8 mouse cellular contexts compared by ENCODE assay signal in the genomic region with DNA sequence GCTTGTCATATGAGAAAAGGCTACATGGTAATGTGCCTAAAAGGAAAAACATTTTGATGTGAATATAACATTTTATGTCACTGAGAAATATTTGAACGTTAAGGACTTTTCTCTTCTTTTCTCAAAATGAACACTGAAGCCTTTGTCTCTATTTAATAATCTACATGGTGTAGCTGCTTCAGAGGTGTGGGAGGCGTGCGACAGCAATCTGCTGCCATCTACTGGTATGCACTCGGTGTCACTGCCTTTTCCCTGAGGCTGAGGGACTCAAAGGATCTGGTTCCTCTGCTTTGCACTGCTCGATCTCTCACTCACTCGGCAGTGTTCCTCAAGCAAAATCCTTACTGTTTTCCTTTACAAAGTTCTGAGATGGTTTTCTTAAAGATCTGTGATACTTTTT. TPM values are rescaled to one million over a fixed set of nuclear protein-coding genes. Genes with fewer than 3 reads are reported as not detected.
DNase-seq lines count a peak whose midpoint lies in the region; ATAC-seq and TF ChIP-seq lines count a peak whose summit lies in the region.

No protein-coding gene starts in this region.

- 0 out of 2 replicates have a peak, but pooled peaks cover 2% of the 10 kb centered on the region for H3K27me3 ChIP-seq in embryonic facial prominence, embryonic 15.5 days
- H3K27me3 ChIP-seq in kidney, embryonic 14.5 days (ENCODE audit: control insufficient read depth, insufficient read depth, low read length): no peaks in the 10 kb centered on the region
- no peaks in the 10 kb centered on the region for H3K27me3 ChIP-seq in limb, embryonic 14.5 days (ENCODE audit: control insufficient read depth, insufficient read depth, low read length)
- H3K27me3 ChIP-seq in stomach, embryonic 14.5 days (ENCODE audit: control insufficient read depth, insufficient read depth, low read length): no peaks in the 10 kb centered on the region

- DNase-seq in CD4-positive, CD25-positive, alpha-beta regulatory T cell, adult 2 months (ENCODE audit: low read depth, low spot score): peak; percentile 85
- DNase-seq in heart, adult 9 months (ENCODE audit: low spot score in 2 of 2): peak; percentile 23 to 63
- DNase-seq in limb, embryonic 14.5 days (ENCODE audit: low spot score): peak; percentile 81
- DNase-seq in neural tube, embryonic 10.5 days (ENCODE audit: extremely low spot score, low spot score): peak; percentile 80

- H3K9ac ChIP-seq in embryonic facial prominence, embryonic 15.5 days: no peak overlapping the region
- no peak overlapping the region for H3K9ac ChIP-seq in kidney, embryonic 14.5 days (ENCODE audit: low read depth, low read length)
- no peak overlapping the region for H3K9ac ChIP-seq in limb, embryonic 14.5 days (ENCODE audit: low read depth, low read length, severe bottlenecking)
- no peak overlapping the region for H3K9ac ChIP-seq in stomach, embryonic 14.5 days (replicated peaks; ENCODE audit: low read depth, low read length)

- no peak overlapping the region for H3K27ac ChIP-seq in bone marrow, adult 2 months (ENCODE audit: control insufficient read depth, insufficient read depth, low read depth, low read length, poor library complexity)
- H3K27ac ChIP-seq in embryonic facial prominence, embryonic 15.5 days (replicated peaks): no peak overlapping the region
- no peak overlapping the region for H3K27ac ChIP-seq in kidney, embryonic 14.5 days (ENCODE audit: low read depth, low read length)
- no peak overlapping the region for H3K27ac ChIP-seq in limb, embryonic 14.5 days (replicated peaks; ENCODE audit: low read depth, low read length)
- no peak overlapping the region for H3K27ac ChIP-seq in stomach, embryonic 14.5 days (ENCODE audit: low read length)

- WGBS in bone marrow, adult 2 months: 7% methylated on average over 6 of the region's 6 CpGs
- 3% methylated on average over 6 of the region's 6 CpGs for WGBS in embryonic facial prominence, embryonic 15.5 days
- under 1% methylated on average over 6 of the region's 6 CpGs for WGBS in kidney, embryonic 14.5 days
- WGBS in limb, embryonic 14.5 days: 4% methylated on average over 6 of the region's 6 CpGs
- WGBS in stomach, embryonic 14.5 days: 4% methylated on average over 6 of the region's 6 CpGs

- H3K9me3 ChIP-seq in embryonic facial prominence, embryonic 15.5 days (replicated peaks): no peaks in the 10 kb centered on the region
- no peaks in the 10 kb centered on the region for H3K9me3 ChIP-seq in kidney, embryonic 14.5 days (ENCODE audit: control insufficient read depth, low read length)
- H3K9me3 ChIP-seq in limb, embryonic 14.5 days (ENCODE audit: control insufficient read depth, low read length): no peaks in the 10 kb centered on the region
- H3K9me3 ChIP-seq in stomach, embryonic 14.5 days (ENCODE audit: control insufficient read depth, low read depth, low read length): no peaks in the 10 kb centered on the region

- no peaks in the 10 kb centered on the region for H3K36me3 ChIP-seq in embryonic facial prominence, embryonic 15.5 days
- H3K36me3 ChIP-seq in kidney, embryonic 14.5 days (ENCODE audit: control insufficient read depth, insufficient read depth, low read length): no peaks in the 10 kb centered on the region
- no peaks in the 10 kb centered on the region for H3K36me3 ChIP-seq in limb, embryonic 14.5 days (ENCODE audit: control insufficient read depth, insufficient read depth, low read length)
- no peaks in the 10 kb centered on the region for H3K36me3 ChIP-seq in stomach, embryonic 14.5 days (ENCODE audit: control insufficient read depth, insufficient read depth, low read length)

- no peak overlapping the region for H3K4me3 ChIP-seq in bone marrow, adult 2 months (replicated peaks; ENCODE audit: control insufficient read depth, low read depth, low read length)
- H3K4me3 ChIP-seq in embryonic facial prominence, embryonic 15.5 days (replicated peaks): no peak overlapping the region
- no peak overlapping the region for H3K4me3 ChIP-seq in kidney, embryonic 14.5 days (ENCODE audit: low read length)
- no peak overlapping the region for H3K4me3 ChIP-seq in limb, embryonic 14.5 days (replicated peaks; ENCODE audit: low read length)
- H3K4me3 ChIP-seq in stomach, embryonic 14.5 days (ENCODE audit: low read depth, low read length): no peak overlapping the region

- peak; percentile 92 for TF ChIP-seq CTCF in bone marrow, adult 2 months (IDR thresholded peaks at IDR 0.05; ENCODE audit: control insufficient read depth, insufficient read depth, low read length)

- peak; percentile 77; the same call in 1 of the 2 replicates for ATAC-seq in embryonic facial prominence, embryonic 15.5 days (ENCODE audit: insufficient number of reproducible peaks, low FRiP score, low TSS enrichment, low read depth)
- peak; percentile 94 for ATAC-seq in kidney, embryonic 14.5 days (ENCODE audit: low FRiP score, low TSS enrichment)
- peak; percentile 84 for ATAC-seq in limb, embryonic 14.5 days (ENCODE audit: low FRiP score, low read depth)
- peak; percentile 81; the same call in 1 of the 2 replicates for ATAC-seq in stomach, embryonic 14.5 days (ENCODE audit: insufficient number of reproducible peaks, insufficient read depth, low FRiP score, low read depth)

- H3K4me1 ChIP-seq in bone marrow, adult 2 months (ENCODE audit: control insufficient read depth, insufficient read depth, low read length): no peaks in the 10 kb centered on the region
- H3K4me1 ChIP-seq in embryonic facial prominence, embryonic 15.5 days: 0 out of 2 replicates have a peak, but pooled peaks cover 3% of the 10 kb centered on the region
- no peaks in the 10 kb centered on the region for H3K4me1 ChIP-seq in kidney, embryonic 14.5 days (ENCODE audit: control insufficient read depth, insufficient read depth, low read length)
- H3K4me1 ChIP-seq in limb, embryonic 14.5 days (ENCODE audit: control insufficient read depth, insufficient read depth, low read length): no peaks in the 10 kb centered on the region
- H3K4me1 ChIP-seq in stomach, embryonic 14.5 days (ENCODE audit: control insufficient read depth, insufficient read depth, low read length): no peaks in the 10 kb centered on the region

- no peak overlapping the region for H3K4me2 ChIP-seq in embryonic facial prominence, embryonic 15.5 days (replicated peaks)
- no peak overlapping the region for H3K4me2 ChIP-seq in kidney, embryonic 14.5 days (replicated peaks; ENCODE audit: low read depth, low read length)
- H3K4me2 ChIP-seq in limb, embryonic 14.5 days (replicated peaks; ENCODE audit: low read depth, low read length, severe bottlenecking): no peak overlapping the region
- H3K4me2 ChIP-seq in stomach, embryonic 14.5 days (replicated peaks; ENCODE audit: low read depth, low read length): no peak overlapping the region

- no peak for TF ChIP-seq POLR2A in bone marrow, adult 2 months (IDR thresholded peaks at IDR 0.05; ENCODE audit: borderline replicate concordance, control insufficient read depth, low read depth, low read length)
- no peak for TF ChIP-seq POLR2A in limb, embryonic 14.5 days (IDR thresholded peaks at IDR 0.05; ENCODE audit: borderline replicate concordance, extremely low read depth, insufficient read depth, insufficient read length)

RNA-seq across cellular contexts. Expression of gene Ggact, which starts 37.4 kb away (rescaled TPM):
- 4.6 and 15.9 TPM in 2 replicates for polyA plus RNA-seq in bone marrow, adult 2 months (2011; ENCODE audit: insufficient read depth, insufficient read length, low replicate concordance, missing spikeins)
- 10.8 and 12.5 TPM in 2 replicates for polyA plus RNA-seq in embryonic facial prominence, embryonic 15.5 days (2015; fragmentation: Nextera tagmentation; extraction: Ambion mirVana)
- 14.2 and 16.4 TPM in 2 replicates for polyA plus RNA-seq in kidney, embryonic 14.5 days (2014; fragmentation: Nextera tagmentation; extraction: Ambion mirVana)
- 7.7 and 9.1 TPM in 2 replicates for polyA plus RNA-seq in limb, embryonic 14.5 days (2012; rRNA removed)
- 6.6 and 10.0 TPM in 2 replicates for polyA plus RNA-seq in limb, embryonic 14.5 days (2014; fragmentation: Nextera tagmentation; extraction: Ambion mirVana)
- polyA plus RNA-seq in stomach, embryonic 14.5 days (2014; fragmentation: Nextera tagmentation; extraction: Ambion mirVana): 29.5 and 31.6 TPM in 2 replicates
